Mouse (Mus musculus) frontal cortex, postnatal 14 days (tissue): ENCODE results near the gene Thy1.
A peak's percentile ranks its signal among the peaks of the same experiment; 100 is the strongest.

Experiments
- DNase-seq, 2 experiments: peaks; one replicate each; pipeline ENCODE4 v3.0.0; 2022; ENCODE audit warnings: low spot score in 2 of 2

Gene Thy1

GRCm38 (mm10) chr9:44067241-44067959 lies 24.2 kb downstream of the Thy1 start:
- no peak for DNase-seq

- no peak for DNase-seq
Measured at GRCm38 (mm10) chr9:44067960-44068330, 24.8 kb downstream of the Thy1 start.

- no peak for DNase-seq
Measured at GRCm38 (mm10) chr9:44069252-44069651, 26.1 kb downstream of the Thy1 start.

- DNase-seq, result no peak
Measured at GRCm38 (mm10) chr9:44070113-44070843, 27.1 kb downstream of the Thy1 start.

- DNase-seq, result no peak
Measured at GRCm38 (mm10) chr9:44070844-44071231, 27.7 kb downstream of the Thy1 start.

- DNase-seq, result no peak
Measured at GRCm38 (mm10) chr9:44071914-44072598, 28.9 kb downstream of the Thy1 start.

DNA sequence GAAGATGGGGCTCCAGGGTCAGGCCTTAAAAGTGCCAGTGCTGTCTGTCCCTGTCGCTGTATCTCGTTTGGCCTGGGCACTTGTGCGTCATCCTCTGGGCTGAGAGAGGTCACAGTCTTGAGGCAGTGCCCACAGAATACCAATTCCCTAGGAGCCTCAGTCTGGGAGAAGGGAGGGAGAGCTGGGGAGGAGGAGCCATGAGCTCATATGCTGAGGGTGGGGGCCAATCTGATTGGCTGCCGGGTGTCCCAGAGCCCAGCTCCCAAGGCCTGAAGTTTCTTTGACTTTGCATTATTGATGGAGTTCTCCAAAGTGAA lies 29.4 kb downstream of the Thy1 start:
- no peak for DNase-seq

- no peak for DNase-seq
Measured at GRCm38 (mm10) chr9:44073115-44073514, 29.9 kb downstream of the Thy1 start.

GRCm38 (mm10) chr9:44074395-44075275 lies 31.5 kb downstream of the Thy1 start:
- no peak for DNase-seq

DNA sequence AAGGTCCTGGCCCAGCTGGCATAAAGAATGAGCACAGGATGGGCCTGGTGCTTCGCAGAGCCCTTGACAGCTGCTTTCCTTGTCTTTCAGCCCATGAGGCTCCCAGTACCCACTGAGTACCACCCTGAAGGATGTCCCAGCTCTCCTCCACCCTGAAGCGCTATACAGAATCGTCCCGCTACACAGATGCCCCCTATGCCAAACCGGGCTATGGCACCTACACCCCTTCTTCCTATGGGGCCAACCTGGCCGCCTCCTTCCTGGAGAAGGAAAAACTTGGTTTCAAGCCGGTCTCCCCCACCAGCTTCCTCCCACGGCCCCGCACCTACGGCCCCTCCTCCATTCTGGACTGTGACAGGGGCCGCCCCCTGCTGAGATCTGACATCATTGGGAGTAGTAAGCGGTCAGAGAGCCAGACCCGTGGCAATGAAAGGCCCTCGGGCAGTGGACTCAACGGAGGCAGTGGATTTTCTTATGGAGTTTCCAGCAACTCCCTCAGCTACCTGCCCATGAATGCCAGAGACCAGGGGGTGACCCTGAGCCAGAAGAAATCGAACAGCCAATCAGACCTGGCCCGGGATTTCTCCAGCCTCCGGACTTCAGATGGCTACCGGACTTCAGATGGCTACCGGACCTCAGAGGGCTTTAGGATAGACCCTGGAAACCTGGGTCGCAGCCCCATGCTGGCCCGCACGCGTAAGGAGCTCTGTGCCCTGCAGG lies 32.3 kb downstream of the Thy1 start:
- DNase-seq, result no peak

DNA sequence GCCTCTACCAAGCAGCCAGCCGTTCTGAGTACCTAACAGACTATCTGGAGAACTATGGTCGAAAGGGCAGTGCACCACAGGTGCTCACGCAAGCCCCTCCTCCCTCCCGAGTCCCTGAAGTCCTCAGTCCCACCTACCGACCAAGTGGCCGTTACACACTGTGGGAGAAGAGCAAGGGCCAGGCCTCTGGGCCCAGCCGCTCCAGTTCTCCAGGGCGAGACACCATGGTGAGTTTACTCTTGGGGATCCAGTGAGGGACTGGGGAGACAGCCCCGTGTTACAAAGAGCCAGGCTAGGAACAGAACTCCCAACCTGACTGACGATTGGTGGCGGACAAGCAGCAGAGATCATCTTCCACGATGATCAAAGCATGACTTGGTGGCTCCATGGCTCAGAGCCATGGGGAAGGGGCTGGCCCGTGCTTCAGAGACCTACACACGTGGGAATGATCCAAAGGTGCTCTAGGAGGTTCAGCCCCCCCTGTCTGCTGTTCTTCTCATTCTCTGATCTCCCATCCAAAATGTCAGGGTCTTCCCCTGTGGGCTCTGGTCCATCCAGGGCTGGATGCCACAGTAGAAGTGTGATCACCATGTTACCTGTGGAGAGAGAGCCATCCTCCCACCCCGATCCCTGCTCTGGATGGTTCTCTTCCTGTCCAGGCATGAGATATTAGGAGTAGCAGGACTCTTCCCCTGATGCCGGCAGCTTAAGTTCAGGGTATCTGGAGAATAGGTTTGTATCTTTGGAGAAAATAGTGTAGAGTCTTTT lies 33.0 kb downstream of the Thy1 start:
- no peak for DNase-seq

DNA sequence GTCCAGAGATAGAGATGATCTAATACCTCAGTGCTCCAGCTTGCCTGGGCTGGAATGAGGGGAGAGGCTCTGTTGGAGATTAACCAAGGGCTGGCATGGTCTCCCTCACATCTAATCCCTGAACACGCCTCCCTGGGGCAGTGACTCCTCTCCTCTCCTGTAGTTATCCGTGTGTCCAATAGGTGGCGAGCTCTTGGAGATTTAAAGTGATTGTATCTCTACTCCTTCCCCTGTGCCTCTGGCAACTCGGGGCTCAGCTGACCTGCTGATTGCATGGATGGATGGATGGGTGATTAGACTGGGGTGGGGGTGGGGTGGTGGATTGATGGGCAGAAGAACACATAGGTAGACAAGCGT lies 33.6 kb downstream of the Thy1 start:
- no peak for DNase-seq

- DNase-seq, result no peak
Measured at GRCm38 (mm10) chr9:44077266-44077910, 34.2 kb downstream of the Thy1 start.

- DNase-seq, result no peak
Measured at GRCm38 (mm10) chr9:44078136-44078797, 35.1 kb downstream of the Thy1 start.

DNA sequence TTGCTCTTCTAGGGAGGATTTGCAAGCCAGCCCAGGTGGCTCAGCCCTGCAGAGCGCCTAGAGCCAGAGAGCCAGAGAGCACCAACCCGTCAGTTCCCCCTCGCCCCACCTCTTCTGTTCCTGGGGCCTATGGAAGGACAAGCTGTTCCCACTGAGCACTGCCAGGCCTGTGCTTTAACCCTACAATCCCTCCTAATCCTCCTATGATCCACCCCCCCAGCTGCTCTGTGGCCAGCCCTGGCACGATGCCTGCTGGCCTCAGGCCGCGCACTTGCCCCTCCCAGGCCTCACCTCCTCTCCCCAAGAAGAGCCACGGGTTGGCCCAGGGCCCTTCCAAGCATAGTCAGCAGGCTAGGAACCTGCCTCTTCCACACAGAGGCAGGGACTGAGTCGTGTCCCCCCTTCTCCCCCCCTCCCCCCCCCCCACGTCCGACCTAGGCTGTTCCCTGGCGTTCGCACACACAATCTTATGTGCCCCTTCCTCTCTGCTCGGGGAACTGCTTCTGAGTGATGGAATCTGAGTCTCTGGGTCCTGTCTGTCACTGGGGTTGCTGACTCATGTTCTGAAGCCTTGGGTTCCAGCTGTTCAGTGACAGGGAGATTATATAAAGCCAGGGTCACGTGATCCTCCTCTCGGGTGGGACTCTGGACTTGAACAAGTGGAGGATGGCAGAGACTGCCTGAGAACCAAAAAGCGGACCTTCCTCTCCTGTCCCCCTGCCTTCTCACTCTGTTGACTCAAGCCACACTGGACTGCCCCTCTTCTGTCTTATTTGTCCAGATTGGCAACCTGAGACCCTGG lies 36.0 kb downstream of the Thy1 start:
- DNase-seq, result peak in 1 of 2 experiments; percentile 12

- DNase-seq, result peak in 1 of 2 experiments; percentile 5
Measured at GRCm38 (mm10) chr9:44079997-44080780, 37.0 kb downstream of the Thy1 start.

DNA sequence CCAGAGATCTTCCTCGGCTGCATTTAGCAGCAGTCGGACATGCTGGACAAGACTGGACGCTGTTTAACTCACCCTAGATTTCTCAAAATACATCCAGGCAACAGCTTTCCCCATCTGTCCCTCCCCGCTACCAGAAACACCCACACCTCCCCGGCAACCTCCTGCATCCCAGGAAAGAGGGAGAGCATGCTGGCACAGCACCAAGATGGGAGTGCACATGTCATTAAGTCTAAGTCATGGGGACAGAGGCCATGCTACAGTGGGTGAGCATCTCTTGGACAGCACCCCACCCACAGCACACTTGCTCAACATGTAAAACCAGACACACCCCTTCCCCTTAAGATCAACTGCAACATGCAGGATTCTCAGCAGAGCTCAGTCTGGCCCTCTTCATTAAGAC lies 37.8 kb downstream of the Thy1 start:
- DNase-seq, result peak in 1 of 2 experiments; percentile 11

DNA sequence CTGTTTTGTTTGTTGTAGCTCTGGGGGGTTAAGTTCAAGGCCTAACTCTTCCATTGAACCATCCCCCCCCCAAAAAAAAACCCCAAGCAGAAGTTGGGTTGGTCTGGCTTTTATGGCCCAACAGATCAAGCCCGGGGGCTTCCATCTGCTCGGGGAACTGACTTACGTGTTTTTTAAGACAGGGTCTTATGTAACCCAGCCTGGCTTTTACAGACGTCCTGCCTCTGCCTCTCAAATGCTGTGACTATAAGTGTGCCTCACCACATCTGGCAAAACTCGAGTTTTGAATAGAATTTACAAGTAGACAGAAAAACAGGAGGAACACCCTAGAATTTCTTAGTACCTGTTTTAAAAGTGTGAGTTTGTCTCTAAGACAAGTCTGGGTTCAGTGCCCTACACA lies 38.4 kb downstream of the Thy1 start:
- DNase-seq, result no peak
